ENCODE assay signal across 8 mouse cellular contexts in genomic region chr8:94600478-94600877, GRCm38 (mm10). TPM values are rescaled to one million over a fixed set of nuclear protein-coding genes. Genes with fewer than 3 reads are reported as not detected.
DNase-seq lines count a peak whose midpoint lies in the region; ATAC-seq and TF ChIP-seq lines count a peak whose summit lies in the region.

No protein-coding gene starts in this region.

- no peaks in the 10 kb centered on the region for H3K36me3 ChIP-seq in embryonic facial prominence, embryonic 10.5 days (replicated peaks)
- no peaks in the 10 kb centered on the region for H3K36me3 ChIP-seq in hindbrain, postnatal 0 days (ENCODE audit: insufficient read depth, low read length)
- H3K36me3 ChIP-seq in myocyte (ENCODE audit: control insufficient read depth, insufficient read depth), result no peaks in the 10 kb centered on the region

- H3K4me1 ChIP-seq in embryonic facial prominence, embryonic 10.5 days, result peaks cover 29% of the 10 kb centered on the region
- peaks cover 16% of the 10 kb centered on the region; the same call in 1 of the 2 replicates for H3K4me1 ChIP-seq in hindbrain, postnatal 0 days (ENCODE audit: insufficient read depth, low read length)

- peaks cover 67% of the 10 kb centered on the region for H3K79me2 ChIP-seq in myocyte (ENCODE audit: control insufficient read depth, insufficient read depth)

- WGBS in embryonic facial prominence, embryonic 10.5 days, result 29% methylated on average over 5 of the region's 5 CpGs
- WGBS in hindbrain, postnatal 0 days, result 25% methylated on average over 5 of the region's 5 CpGs

- H3K27ac ChIP-seq in left cerebral cortex, adult 2 months, result no peak overlapping the region
- H3K27ac ChIP-seq in embryonic facial prominence, embryonic 10.5 days (replicated peaks), result peak overlapping the region; percentile 95
- peak overlapping the region; percentile 97 for H3K27ac ChIP-seq in hindbrain, postnatal 0 days

- intact Hi-C loops in left cerebral cortex, adult 2 months (cut with DNase I), result loop anchor here (5.0 kb wide), 1 partner anchor 212 kb away; the partner anchor contains the start of gene Ccl17
- intact Hi-C loops in left cerebral cortex, postnatal 25 days (cut with DNase I), result loop anchor here (5.0 kb wide), 1 partner anchor 67 kb away; the partner anchor contains the start of gene Arl2bp

- no peaks in the 10 kb centered on the region for H3K9me3 ChIP-seq in embryonic facial prominence, embryonic 10.5 days
- H3K9me3 ChIP-seq in hindbrain, postnatal 0 days (ENCODE audit: low read length), result no peaks in the 10 kb centered on the region

- no peak for TF ChIP-seq POLR2A in myocyte (IDR thresholded peaks at IDR 0.05; ENCODE audit: insufficient read length, low read depth)

- H3K4me2 ChIP-seq in hindbrain, postnatal 0 days (ENCODE audit: low read depth, low read length), result peak overlapping the region; percentile 95
- H3K4me2 ChIP-seq in myocyte (ENCODE audit: low read depth), result peak overlapping the region; percentile 91

- no peak for ATAC-seq in hindbrain, postnatal 0 days

- H3K9ac ChIP-seq in hindbrain, postnatal 0 days (replicated peaks; ENCODE audit: low read length), result peak overlapping the region; percentile 89

- no peak for DNase-seq in left cerebral cortex, adult 2 months (ENCODE audit: extremely low spot score in 1 of 2, low spot score in 2 of 2)
- no peak for DNase-seq in left cerebral cortex, adult 11 months (ENCODE audit: low spot score)
- no peak for DNase-seq in embryonic facial prominence, embryonic 10.5 days (ENCODE audit: low spot score)
- DNase-seq in hindbrain, postnatal 0 days (ENCODE audit: low spot score), result no peak
- no peak for DNase-seq in ovary, postnatal 36 days (ENCODE audit: low spot score)
- no peak for DNase-seq in left cerebral cortex, postnatal 25 days (ENCODE audit: low spot score in 2 of 2)
- no peak for DNase-seq in kidney, adult 9 months

- TF ChIP-seq CTCF in left cerebral cortex, adult 2 months (IDR thresholded peaks at IDR 0.05), result no peak
- no peak for TF ChIP-seq CTCF in hindbrain, postnatal 0 days (IDR thresholded peaks at IDR 0.05; ENCODE audit: low read depth)

- H3K4me3 ChIP-seq in left cerebral cortex, adult 2 months, result peak overlapping the region; percentile 99
- H3K4me3 ChIP-seq in embryonic facial prominence, embryonic 10.5 days, result peak overlapping the region; percentile 100
- peak overlapping the region; percentile 98 for H3K4me3 ChIP-seq in hindbrain, postnatal 0 days (ENCODE audit: low read length)
- H3K4me3 ChIP-seq in myocyte, result peak overlapping the region; percentile 98

- no peaks in the 10 kb centered on the region for H3K27me3 ChIP-seq in embryonic facial prominence, embryonic 10.5 days (replicated peaks; ENCODE audit: low read depth, poor library complexity, severe bottlenecking)
- H3K27me3 ChIP-seq in hindbrain, postnatal 0 days (ENCODE audit: insufficient read depth, low read length), result no peaks in the 10 kb centered on the region
- no peaks in the 10 kb centered on the region for H3K27me3 ChIP-seq in myocyte (ENCODE audit: control insufficient read depth, insufficient read depth, insufficient read length)

- H3ac ChIP-seq in myocyte (ENCODE audit: control insufficient read depth, insufficient read length), result peak overlapping the region; percentile 36

TF ChIP-seq in myocyte, 11 proteins besides CTCF, POLR2A, EP300 and RAD21:
- no peak for TF ChIP-seq TCF12 (IDR thresholded peaks at IDR 0.05; ENCODE audit: insufficient read depth, poor library complexity, severe bottlenecking)
- no peak for TF ChIP-seq MYOG (IDR thresholded peaks at IDR 0.05; ENCODE audit: control insufficient read depth in 1 of 3, insufficient read depth in 1 of 3, insufficient read length in 2 of 3, low read depth in 2 of 3)
- TF ChIP-seq POLR2AphosphoS2 (IDR thresholded peaks at IDR 0.05; ENCODE audit: insufficient read length, low read depth), result no peak
- no peak for TF ChIP-seq SRF (IDR thresholded peaks at IDR 0.05; ENCODE audit: control insufficient read depth, insufficient read length, low read depth)
- no peak for TF ChIP-seq REST (IDR thresholded peaks at IDR 0.05; ENCODE audit: insufficient read depth, insufficient read length)
- TF ChIP-seq MAX (IDR thresholded peaks at IDR 0.05; ENCODE audit: low read depth), result no peak
- no peak for TF ChIP-seq E2F4 (IDR thresholded peaks at IDR 0.05; ENCODE audit: insufficient read depth)
- no peak for TF ChIP-seq CEBPB (IDR thresholded peaks at IDR 0.05; ENCODE audit: insufficient read depth, poor library complexity, severe bottlenecking)
- TF ChIP-seq USF1 (IDR thresholded peaks at IDR 0.05; ENCODE audit: low read depth), result no peak

RNA-seq across cellular contexts. Expression of gene Rspry1, which starts 1.3 kb away (rescaled TPM):
- total RNA-seq in left cerebral cortex, adult 2 months (2021), result 10 to 100 TPM; 28.1 to 32.9 TPM
- polyA plus RNA-seq in embryonic facial prominence, embryonic 10.5 days (2016; fragmentation: Nextera tagmentation; extraction: Ambion mirVana), result 43.8 and 47.1 TPM in 2 replicates
- 29.6 and 36.1 TPM in 2 replicates for total RNA-seq in hindbrain, postnatal 0 days (2014; rRNA removed)
- polyA plus RNA-seq in hindbrain, postnatal 0 days (2015; fragmentation: Nextera tagmentation; extraction: Ambion mirVana), result 31.4 and 34.1 TPM in 2 replicates
- polyA plus RNA-seq in myocyte (2012; fragmentation: generic; extraction: Trizol), result 7.4 TPM
- 10 to 100 TPM; 26.6 to 30.3 TPM for total RNA-seq in left cerebral cortex, postnatal 25 days (2021)

RNA-seq across cellular contexts. Expression of gene Fam192a, which starts 1.3 kb away (rescaled TPM):
- 10 to 100 TPM; 34.8 to 38.3 TPM for total RNA-seq in left cerebral cortex, adult 2 months (2021)
- 82.6 and 93.1 TPM in 2 replicates for polyA plus RNA-seq in embryonic facial prominence, embryonic 10.5 days (2016; fragmentation: Nextera tagmentation; extraction: Ambion mirVana)
- 24.4 and 32.7 TPM in 2 replicates for total RNA-seq in hindbrain, postnatal 0 days (2014; rRNA removed)
- 64.6 and 66.9 TPM in 2 replicates for polyA plus RNA-seq in hindbrain, postnatal 0 days (2015; fragmentation: Nextera tagmentation; extraction: Ambion mirVana)
- 24.2 TPM for polyA plus RNA-seq in myocyte (2012; fragmentation: generic; extraction: Trizol)
- 10 to 100 TPM; 37.2 to 44.9 TPM for total RNA-seq in left cerebral cortex, postnatal 25 days (2021)
